Mouse (Mus musculus): Measurements from ENCODE around the gene Usf3. TPM values are rescaled to one million over a fixed set of nuclear protein-coding genes. Genes with fewer than 3 reads are reported as not detected.

Usf3 gene
- total RNA-seq, 2 experiments from 2014 or later = 36.4 to 38.1 TPM

DNA sequence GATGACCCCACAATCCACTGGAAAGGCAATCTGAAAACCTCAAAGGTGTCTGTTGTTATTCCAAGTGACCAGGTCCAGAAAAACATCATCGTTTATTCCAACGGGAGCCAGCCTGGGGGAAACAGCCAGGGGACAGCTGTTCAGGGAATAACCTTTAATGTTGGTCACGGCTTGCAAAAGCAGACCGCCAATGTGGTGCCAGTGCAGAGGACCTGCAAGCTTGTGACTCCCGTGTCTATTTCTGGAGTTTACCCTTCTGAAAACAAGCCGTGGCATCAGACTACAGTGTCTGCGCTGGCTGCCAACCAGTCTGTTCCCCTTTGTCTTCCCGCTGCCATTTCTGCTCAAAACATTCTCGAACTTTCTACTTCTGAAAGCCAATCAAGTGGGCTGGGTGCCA is 42.5 kb downstream of the Usf3 start:
- DNase-seq (ENCODE audit: low spot score in 2 of 2) = no peak
- intact Hi-C loops (cut with DNase I) = no loop called here

DNA sequence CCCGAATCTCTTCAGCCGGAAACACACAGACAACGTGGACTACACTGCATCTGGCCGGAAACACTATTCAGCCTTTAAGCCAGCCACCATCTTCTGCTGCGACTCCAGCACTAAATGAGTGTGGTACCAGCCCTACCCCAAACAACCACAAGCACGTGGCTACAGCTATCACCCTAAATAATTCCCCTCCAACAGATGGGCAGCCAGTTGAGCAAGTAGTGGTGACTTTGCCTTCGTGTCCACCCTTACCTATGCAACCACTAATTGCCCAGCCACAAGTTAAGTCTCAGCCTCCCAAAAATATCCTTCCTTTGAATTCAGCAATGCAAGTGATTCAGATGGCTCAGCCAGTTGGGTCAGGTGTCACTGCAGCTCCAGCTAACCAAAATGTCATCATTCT is 43.4 kb downstream of the Usf3 start:
- DNase-seq (ENCODE audit: low spot score in 2 of 2) = no peak
- intact Hi-C loops (cut with DNase I) = no loop called here

- intact Hi-C loops (cut with DNase I) = no loop called here
- DNase-seq (ENCODE audit: low spot score in 2 of 2) = no peak
Measured at GRCm38 (mm10) chr16:44221463-44221862, 48.4 kb downstream of the Usf3 start.

- intact Hi-C loops (cut with DNase I) = no loop called here
- peak in 1 of 2 experiments; percentile 34 for DNase-seq (ENCODE audit: low spot score in 2 of 2)
Measured at GRCm38 (mm10) chr16:44226706-44227291, 53.8 kb downstream of the Usf3 start.

- intact Hi-C loops (cut with DNase I) = no loop called here
- DNase-seq (ENCODE audit: low spot score in 2 of 2) = no peak
Measured at GRCm38 (mm10) chr16:44233019-44233418, 60.0 kb downstream of the Usf3 start.

- DNase-seq (ENCODE audit: low spot score in 2 of 2) = no peak
- intact Hi-C loops (cut with DNase I) = no loop called here
Measured at GRCm38 (mm10) chr16:44237836-44238235, 64.8 kb downstream of the Usf3 start.

GRCm38 (mm10) chr16:44238835-44239263 is 65.8 kb downstream of the Usf3 start:
- intact Hi-C loops (cut with DNase I) = no loop called here
- peak; percentile 37 to 75 for DNase-seq (ENCODE audit: low spot score in 2 of 2)

GRCm38 (mm10) chr16:44240406-44240805 is 67.4 kb downstream of the Usf3 start:
- intact Hi-C loops (cut with DNase I) = no loop called here
- DNase-seq (ENCODE audit: low spot score in 2 of 2) = no peak

DNA sequence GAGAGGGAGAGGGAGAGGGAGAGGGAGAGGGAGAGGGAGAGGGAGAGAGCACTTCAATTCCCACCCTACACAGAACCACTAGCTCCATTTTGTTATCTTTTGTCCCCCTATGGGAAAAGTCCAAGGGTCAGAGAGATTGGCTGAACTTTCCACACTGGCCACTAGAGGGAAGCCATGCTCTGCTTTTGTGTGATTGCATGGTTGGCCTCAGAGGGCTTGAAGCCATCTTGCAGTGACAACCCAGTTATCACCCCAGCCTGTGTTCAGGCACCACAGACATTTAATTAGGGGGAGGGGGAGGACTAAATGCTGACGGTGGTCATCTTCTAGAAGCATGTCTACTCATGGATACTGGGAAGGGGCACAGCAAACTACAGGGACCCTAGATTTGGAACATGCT is 69.6 kb downstream of the Usf3 start:
- intact Hi-C loops (cut with DNase I) = loop anchor here (2.0 kb wide), 1 partner anchor 120 kb away; no protein-coding TSS in a partner anchor
- DNase-seq (ENCODE audit: low spot score in 2 of 2) = peak; percentile 73

DNA sequence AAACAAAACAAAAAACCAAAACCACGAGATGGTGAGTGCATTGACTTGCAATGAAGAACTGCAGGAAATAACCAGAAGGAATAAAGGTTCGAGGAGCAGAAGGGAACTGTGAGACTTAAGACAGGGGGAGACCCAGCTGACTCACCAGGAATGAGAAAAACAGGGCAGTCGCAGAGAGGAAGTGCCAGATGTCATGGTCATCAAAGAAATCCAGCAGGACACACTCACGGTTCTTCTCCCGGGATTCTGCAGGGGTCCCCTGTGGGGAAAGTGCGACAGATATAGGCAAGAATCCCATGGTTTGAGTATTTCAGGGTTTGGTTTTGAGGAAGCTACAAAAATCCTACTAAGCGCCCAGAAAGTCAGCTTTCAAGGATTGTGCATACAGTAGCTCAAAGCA is 70.3 kb downstream of the Usf3 start:
- intact Hi-C loops (cut with DNase I) = loop anchor here (2.0 kb wide), 1 partner anchor 119 kb away; no protein-coding TSS in a partner anchor
- no peak for DNase-seq (ENCODE audit: low spot score in 2 of 2)

DNA sequence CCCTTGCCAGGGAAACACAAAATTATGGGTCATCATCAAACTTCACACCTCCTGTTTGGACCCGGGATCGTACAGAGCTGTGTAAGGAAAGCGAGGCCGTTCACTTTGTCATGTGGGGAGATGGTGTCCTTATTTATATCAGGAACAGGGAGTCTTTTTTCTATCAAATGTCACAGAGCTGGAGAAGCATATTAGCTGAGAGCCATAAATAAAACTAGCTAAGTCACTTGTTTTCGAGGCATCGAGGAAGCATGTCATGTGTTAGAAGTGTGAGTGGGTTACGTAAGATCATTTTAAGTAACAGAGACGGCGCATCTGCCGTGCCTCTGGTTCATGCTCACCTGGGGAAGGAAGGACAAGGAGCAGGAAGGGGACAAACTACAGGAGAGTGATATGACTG is 76.9 kb downstream of the Usf3 start:
- no peak for DNase-seq (ENCODE audit: low spot score in 2 of 2)
- intact Hi-C loops (cut with DNase I) = loop anchor here (5.0 kb wide), 1 partner anchor 97 kb away; the partner anchor contains the start of gene Spice1

GRCm38 (mm10) chr16:44252735-44253134 is 79.7 kb downstream of the Usf3 start:
- no peak for DNase-seq (ENCODE audit: low spot score in 2 of 2)
- intact Hi-C loops (cut with DNase I) = no loop called here

DNA sequence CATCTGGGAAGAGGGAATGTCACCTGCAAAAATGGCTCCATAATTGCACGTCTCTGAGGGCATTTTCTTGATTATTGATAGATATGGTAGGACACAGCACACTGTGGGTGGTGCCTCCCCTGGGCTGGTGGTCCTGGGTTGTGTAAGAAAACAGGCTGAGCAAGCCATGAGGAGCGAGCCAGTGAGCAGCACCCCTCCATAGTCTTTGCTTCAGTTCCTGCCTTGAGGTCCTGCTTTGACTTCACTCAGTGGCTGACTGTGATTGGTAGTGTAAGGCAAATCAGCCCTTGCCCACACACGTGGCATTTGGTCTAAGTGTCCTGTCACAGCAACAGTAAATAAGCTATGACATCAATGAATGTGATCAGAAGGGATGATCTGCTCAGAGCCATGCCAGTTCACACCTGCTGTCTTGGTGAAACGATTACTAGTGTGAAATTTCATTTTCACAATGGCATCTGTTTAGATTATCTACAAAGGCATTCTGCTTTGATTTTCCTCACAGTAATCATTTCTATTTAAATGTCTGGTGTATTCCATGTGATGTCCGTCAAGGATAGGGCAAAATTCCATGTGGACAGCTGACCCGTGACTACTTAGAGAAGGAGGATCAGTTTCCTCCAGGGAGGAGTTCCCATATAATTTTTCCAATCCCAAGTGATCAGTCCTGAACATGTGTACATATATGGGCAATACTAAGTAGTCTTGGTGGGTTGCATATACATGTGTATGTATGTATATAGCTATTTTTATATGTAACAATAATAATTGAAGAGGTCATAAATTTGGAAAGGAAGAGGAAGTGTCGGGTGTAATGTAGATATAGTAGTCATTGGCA is 81.0 kb downstream of the Usf3 start:
- intact Hi-C loops (cut with DNase I) = no loop called here
- DNase-seq (ENCODE audit: low spot score in 2 of 2) = no peak

DNA sequence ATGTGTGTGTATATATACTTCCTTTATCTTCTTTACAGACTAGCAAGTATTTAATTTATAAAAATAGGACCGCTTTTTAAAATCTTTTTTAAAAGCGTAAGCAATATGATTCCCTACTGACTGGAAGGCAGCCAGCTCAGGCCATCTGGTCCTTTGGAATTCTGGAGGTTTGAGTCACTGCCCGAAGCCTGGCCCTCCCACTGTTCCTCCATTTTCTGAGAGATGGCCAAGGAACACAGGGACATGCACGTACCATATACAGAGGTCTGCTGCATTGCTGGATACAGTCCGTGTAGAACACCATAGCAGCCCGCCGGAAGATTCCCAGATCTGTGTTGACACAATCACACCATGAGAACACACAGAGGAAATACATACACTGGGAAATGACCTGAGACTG is 81.7 kb downstream of the Usf3 start:
- DNase-seq (ENCODE audit: low spot score in 2 of 2) = peak; percentile 45 to 62
- intact Hi-C loops (cut with DNase I) = no loop called here

GRCm38 (mm10) chr16:44257476-44257875 is 84.4 kb downstream of the Usf3 start:
- intact Hi-C loops (cut with DNase I) = no loop called here
- DNase-seq (ENCODE audit: low spot score in 2 of 2) = no peak

GRCm38 (mm10) chr16:44264916-44265315 is 91.9 kb downstream of the Usf3 start:
- no peak for DNase-seq (ENCODE audit: low spot score in 2 of 2)
- intact Hi-C loops (cut with DNase I) = no loop called here

GRCm38 (mm10) chr16:44265562-44265961 is 92.5 kb downstream of the Usf3 start:
- no peak for DNase-seq (ENCODE audit: low spot score in 2 of 2)
- intact Hi-C loops (cut with DNase I) = no loop called here

- intact Hi-C loops (cut with DNase I) = no loop called here
- DNase-seq (ENCODE audit: low spot score in 2 of 2) = peak; percentile 65 to 84
Measured at GRCm38 (mm10) chr16:44268541-44269215, 95.6 kb downstream of the Usf3 start.

GRCm38 (mm10) chr16:44269578-44269977 is 96.5 kb downstream of the Usf3 start:
- DNase-seq (ENCODE audit: low spot score in 2 of 2) = no peak
- intact Hi-C loops (cut with DNase I) = no loop called here

DNA sequence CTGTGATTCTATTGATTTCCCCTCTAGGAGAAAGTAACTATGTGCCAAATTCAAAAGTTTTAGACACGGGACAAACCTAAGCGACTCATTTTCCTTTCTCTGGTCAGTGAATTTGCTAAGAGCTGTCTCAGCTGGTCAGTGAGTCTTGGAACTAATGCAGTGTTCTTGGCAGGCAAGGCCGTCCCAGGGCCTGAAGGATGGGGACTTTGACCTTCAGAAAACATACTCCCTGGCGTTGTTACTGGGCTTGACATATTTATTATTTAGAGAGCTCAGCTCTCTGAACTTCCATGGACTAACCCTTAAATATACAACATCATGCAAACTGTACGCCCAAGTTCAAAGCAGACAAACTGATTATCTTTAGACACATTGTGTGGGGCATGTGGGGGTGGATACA is 97.6 kb downstream of the Usf3 start:
- intact Hi-C loops (cut with DNase I) = loop anchor here (5.0 kb wide), 1 partner anchor 62 kb away; the partner anchor contains the start of gene Sidt1
- no peak for DNase-seq (ENCODE audit: low spot score in 2 of 2)

Measured in left cerebral cortex, postnatal 14 days (tissue).